Mouse (Mus musculus): Measurements from ENCODE around the gene Gm14403.
"Not testable (repeated sequence)": the region's sequence is repeated elsewhere in the genome, so short reads cannot be mapped to it uniquely, and the experiment has no call there.

DNA sequence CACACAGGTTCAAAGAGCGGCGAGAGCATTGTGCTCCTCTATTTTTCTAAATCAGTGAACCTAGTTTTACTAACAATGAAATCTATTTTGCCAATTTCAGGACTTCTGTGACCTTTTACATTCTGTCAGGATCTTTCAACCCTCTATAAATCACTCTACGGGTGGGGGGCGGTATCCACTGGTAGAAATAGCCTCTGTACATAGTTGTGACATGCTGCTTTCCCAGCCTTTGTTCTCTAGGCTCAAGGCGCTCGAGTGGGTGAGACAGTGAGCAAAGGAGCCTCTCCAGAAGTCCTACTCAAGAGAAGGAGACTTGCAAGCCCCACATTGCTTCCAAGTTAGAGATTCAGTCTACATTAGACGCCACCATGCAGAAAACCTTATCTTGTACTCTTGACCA, 20.3 kb downstream of the Gm14403 start:
- TF ChIP-seq CTCF, POLR2A (IDR thresholded peaks at IDR 0.05; ENCODE audit: insufficient read depth, low read depth, low read length): not testable (repeated sequence)
